8 mouse cellular contexts compared by ENCODE assay signal in the genomic region with DNA sequence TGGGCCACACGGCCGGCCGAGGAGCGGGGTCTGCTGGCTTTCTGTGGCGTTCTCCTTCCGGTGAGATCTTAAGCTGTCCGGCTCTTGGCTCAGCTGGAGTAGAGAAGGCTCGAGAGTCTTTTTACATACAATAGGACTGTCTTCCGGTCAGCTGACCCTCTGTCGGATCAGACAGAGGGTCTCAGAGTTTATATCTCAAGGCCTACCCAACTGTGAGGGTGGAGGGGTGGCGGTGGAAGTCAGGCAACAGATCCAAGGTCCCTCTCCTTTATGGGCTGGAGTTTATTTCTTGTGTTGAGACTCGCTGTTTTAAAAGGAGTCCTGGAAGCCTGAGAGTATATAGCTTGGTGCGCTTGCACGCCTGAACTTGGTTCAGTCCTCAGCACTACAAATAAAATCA. TPM values are rescaled to one million over a fixed set of nuclear protein-coding genes. Genes with fewer than 3 reads are reported as not detected.
DNase-seq lines count a peak whose midpoint lies in the region; ATAC-seq lines count a peak whose summit lies in the region.

A gene (minus strand): TSS at position 101 of the 400 bp plus-strand sequence.

- 90% methylated on average over 14 of the region's 14 CpGs for WGBS in limb, embryonic 13.5 days
- 92% methylated on average over 14 of the region's 14 CpGs for WGBS in limb, embryonic 10.5 days
- WGBS in liver, embryonic 15.5 days (ENCODE audit: insufficient replicate concordance): 76% methylated on average over 14 of the region's 14 CpGs

- no peak within 1 kb of the TSS for H3K27ac ChIP-seq in limb, embryonic 13.5 days
- H3K27ac ChIP-seq in limb, embryonic 10.5 days: no peak within 1 kb of the TSS
- H3K27ac ChIP-seq in liver, embryonic 15.5 days (replicated peaks): no peak within 1 kb of the TSS

- H3K36me3 ChIP-seq in limb, embryonic 13.5 days: no peaks in the 10 kb centered on the region
- H3K36me3 ChIP-seq in limb, embryonic 10.5 days: no peaks in the 10 kb centered on the region
- H3K36me3 ChIP-seq in liver, embryonic 15.5 days (replicated peaks): no peaks in the 10 kb centered on the region

- ATAC-seq in limb, embryonic 13.5 days (ENCODE audit: low FRiP score, low read depth): no peak
- ATAC-seq in liver, embryonic 15.5 days (ENCODE audit: insufficient read depth): no peak

- no peak for DNase-seq in limb, embryonic 10.5 days (ENCODE audit: low spot score)
- DNase-seq in adrenal gland, postnatal 10 days: no peak
- DNase-seq in gastrocnemius, postnatal 14 days: no peak
- no peak for DNase-seq in layer of hippocampus, adult 9-11 months
- no peak for DNase-seq in retina, postnatal 1 day
- no peak for DNase-seq in ovary, postnatal 10 days (ENCODE audit: low spot score)

- intact Hi-C loops in gastrocnemius, postnatal 14 days (cut with DNase I; ENCODE audit: low total_unique reads): no loop called here

- H3K9ac ChIP-seq in limb, embryonic 13.5 days: no peak within 1 kb of the TSS
- no peak within 1 kb of the TSS for H3K9ac ChIP-seq in liver, embryonic 15.5 days

- H3K9me3 ChIP-seq in limb, embryonic 13.5 days: no peaks in the 10 kb centered on the region
- H3K9me3 ChIP-seq in limb, embryonic 10.5 days (replicated peaks): no peaks in the 10 kb centered on the region
- no peaks in the 10 kb centered on the region for H3K9me3 ChIP-seq in liver, embryonic 15.5 days (replicated peaks)

- H3K4me3 ChIP-seq in limb, embryonic 13.5 days: no peak within 1 kb of the TSS
- no peak within 1 kb of the TSS for H3K4me3 ChIP-seq in limb, embryonic 10.5 days
- no peak within 1 kb of the TSS for H3K4me3 ChIP-seq in liver, embryonic 15.5 days (replicated peaks)

- no peaks in the 10 kb centered on the region for H3K4me1 ChIP-seq in limb, embryonic 13.5 days
- no peaks in the 10 kb centered on the region for H3K4me1 ChIP-seq in limb, embryonic 10.5 days
- peaks cover 5% of the 10 kb centered on the region for H3K4me1 ChIP-seq in liver, embryonic 15.5 days (replicated peaks)

- no peak within 1 kb of the TSS for H3K4me2 ChIP-seq in limb, embryonic 13.5 days (replicated peaks)
- H3K4me2 ChIP-seq in liver, embryonic 15.5 days: no peak within 1 kb of the TSS

- no peaks in the 10 kb centered on the region for H3K27me3 ChIP-seq in limb, embryonic 13.5 days
- H3K27me3 ChIP-seq in limb, embryonic 10.5 days (ENCODE audit: low read depth, poor library complexity, severe bottlenecking): no peaks in the 10 kb centered on the region
- H3K27me3 ChIP-seq in liver, embryonic 15.5 days: no peaks in the 10 kb centered on the region

RNA-seq across cellular contexts. Expression of the gene that starts here (rescaled TPM):
- polyA plus RNA-seq in limb, embryonic 13.5 days (2015; fragmentation: Nextera tagmentation; extraction: Ambion mirVana): 10.0 and 11.9 TPM in 2 replicates
- polyA plus RNA-seq in limb, embryonic 10.5 days (2016; fragmentation: Nextera tagmentation; extraction: Ambion mirVana): 2.4 and 2.5 TPM in 2 replicates
- total RNA-seq in adrenal gland, postnatal 10 days (2021): 10 to 100 TPM; 41.3 to 44.6 TPM
- total RNA-seq in gastrocnemius, postnatal 14 days (2021): 10 to 100 TPM; 11.8 to 14.0 TPM
- 57.9 and 79.6 TPM in 2 replicates for polyA plus RNA-seq in liver, embryonic 15.5 days (2015; fragmentation: Nextera tagmentation; extraction: Ambion mirVana)
